Mouse (Mus musculus) hindbrain, postnatal 0 days (tissue): ENCODE measurements around the gene Syngr3. TPM values are rescaled to one million over a fixed set of nuclear protein-coding genes. Genes with fewer than 3 reads are reported as not detected.

Experiments
- ATAC-seq: fragments of 200-750 bp; cut with Nextera tagmentation; 2 replicates; pipeline ENCODE4 v1.8.0; 2017; ENCODE audit warnings: mild to moderate bottlenecking, moderate TSS enrichment, moderate library complexity
- DNase-seq: peaks from one replicate; pipeline ENCODE4 v3.0.0-alpha.2; 2015; ENCODE audit warnings: low spot score
- H3K27ac ChIP-seq: fragments of 300-500 bp; sonication (generic); 2 replicates; pipeline ENCODE4 v1.5.1; 2014; ENCODE audit warnings: mild to moderate bottlenecking
- H3K27me3 ChIP-seq: fragments of 300-500 bp; sonication (generic); 2 replicates; pipeline ENCODE4 v1.6.1; 2014; ENCODE audit warnings: low read length, mixed read lengths; ENCODE audit not compliant: insufficient read depth
- H3K36me3 ChIP-seq: fragments of 300-500 bp; sonication (generic); 2 replicates; pipeline ENCODE4 v1.6.1; 2014; ENCODE audit warnings: low read length, mixed read lengths; ENCODE audit not compliant: insufficient read depth
- H3K4me1 ChIP-seq: fragments of 300-500 bp; sonication (generic); 2 replicates; pipeline ENCODE4 v1.6.1; 2014; ENCODE audit warnings: antibody characterized with exemption, low read length, mixed read lengths; ENCODE audit not compliant: insufficient read depth
- H3K4me2 ChIP-seq: fragments of 300-500 bp; sonication (generic); 2 replicates; pipeline ENCODE4 v1.6.1; 2014; ENCODE audit warnings: low read depth, mild to moderate bottlenecking, low read length, moderate library complexity, mixed read lengths
- H3K4me3 ChIP-seq: fragments of 300-500 bp; sonication (generic); 2 replicates; pipeline ENCODE4 v1.5.1; 2014; ENCODE audit warnings: low read length
- H3K9ac ChIP-seq: fragments of 300-500 bp; sonication (generic); replicated peaks from 2 replicates; pipeline ENCODE4 v1.6.1; 2014; ENCODE audit warnings: mild to moderate bottlenecking, low read length, moderate library complexity, mixed read lengths
- H3K9me3 ChIP-seq: fragments of 300-500 bp; sonication (generic); 2 replicates; pipeline ENCODE4 v1.6.1; 2016; ENCODE audit warnings: low read length, mixed read lengths
- CTCF ChIP-seq: IDR thresholded peaks from 2 replicates; pipeline ENCODE4 v1.5.1; 2016; ENCODE audit warnings: antibody characterized with exemption, control low read depth, low read depth
- WGBS: fragments of 180-500 bp; shearing (Covaris S2); extraction: QIAGEN DNeasy Blood & Tissue Kit; methylation state at CpG from one replicate; pipeline ENCODE4 v1.1.7; 2014; 5-methylcytosine and 5-hydroxymethylcytosine counted together
- polyA plus RNA-seq: library from polyadenylated mRNA; unstranded; fragments of >200 nt; fragmentation: Nextera tagmentation; extraction: Ambion mirVana; gene quantifications from 2 replicates; pipeline ENCODE4 v1.2.1, GENCODE M21; 2015
- total RNA-seq: library from RNA; depleted of rRNA; stranded (reverse); fragments of >200 nt; gene quantifications from 2 replicates; pipeline ENCODE4 v1.2.3, GENCODE M21; 2014; rRNA removed

Syngr3 gene
- total RNA-seq (331 and 347 TPM in 2 replicates), polyA plus RNA-seq (280 and 294 TPM in 2 replicates)

DNA sequence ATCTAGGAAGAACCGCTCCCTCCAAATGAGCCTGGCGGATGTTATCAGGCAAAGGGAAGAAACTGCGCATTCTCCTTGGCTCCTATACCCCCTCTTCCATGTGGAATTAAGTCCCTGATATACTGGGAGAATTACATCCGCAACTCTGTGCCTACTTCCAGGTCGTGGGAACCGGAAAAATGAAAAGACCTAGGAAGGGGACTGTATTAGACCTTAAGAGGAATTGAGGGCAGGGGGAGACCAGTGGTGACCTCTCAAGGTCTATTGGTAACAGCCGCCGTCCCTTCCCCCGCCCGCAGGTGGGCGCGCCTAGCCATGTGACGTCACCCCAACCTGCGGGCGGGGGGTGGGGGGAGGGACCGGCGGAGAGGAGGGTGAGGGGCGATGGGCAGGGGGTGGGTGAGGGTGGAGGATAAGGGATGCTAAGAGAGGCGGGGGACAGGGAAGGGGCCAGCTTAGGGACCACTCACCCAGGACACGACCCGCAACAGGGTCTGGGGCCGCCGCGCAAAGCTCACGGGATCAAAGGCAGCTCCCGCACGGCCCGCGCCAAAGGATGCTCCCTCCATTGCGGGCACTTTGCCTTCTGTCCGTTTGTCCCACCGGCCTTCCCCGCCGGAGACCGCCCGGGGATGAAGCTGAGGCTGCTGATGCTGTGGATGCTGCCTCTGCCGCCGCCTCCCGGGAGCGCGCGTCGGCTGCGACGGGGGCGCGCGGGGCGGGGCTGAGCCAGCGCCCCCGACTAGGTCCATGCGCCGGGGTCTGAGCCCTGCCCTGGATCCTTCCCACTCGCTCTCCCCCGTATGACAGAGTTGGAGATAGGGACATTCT, at the start of gene Syngr3:
Gene Syngr3, minus strand, starts transcription at position 705 of the 831 bp plus-strand sequence.
- H3K9me3 ChIP-seq: no peaks in the 10 kb centered on the region
- H3K9ac ChIP-seq: peak within 1 kb of the TSS; percentile 89
- 0 out of 2 replicates have a peak, but pooled peaks cover 8% of the 10 kb centered on the region for H3K36me3 ChIP-seq
- peak within 1 kb of the TSS; percentile 92 for H3K27ac ChIP-seq
- peak within 1 kb of the TSS; percentile 74 for H3K4me3 ChIP-seq
- H3K4me2 ChIP-seq: peak within 1 kb of the TSS; percentile 74
- DNase-seq: peak; percentile 78
- peak; percentile 76 for ATAC-seq
- under 1% methylated on average over 48 of the region's 55 CpGs for WGBS
- no peak for TF ChIP-seq CTCF
- peaks cover 8% of the 10 kb centered on the region; the same call in 1 of the 2 replicates for H3K4me1 ChIP-seq
- H3K27me3 ChIP-seq: no peaks in the 10 kb centered on the region

GRCm38 (mm10) chr17:24738238-24738637, 48.5 kb upstream of the Syngr3 start:
- 79% methylated on average over 4 of the region's 4 CpGs for WGBS
- ATAC-seq (no peak), DNase-seq (no peak)
- Histone ChIP-seq H3K4me3 (no peak overlapping the region), H3K27me3 (no peaks in the 10 kb centered on the region), H3K36me3 (no peaks in the 10 kb centered on the region), H3K27ac (no peak overlapping the region), H3K4me1 (0 out of 2 replicates have a peak, but pooled peaks cover 5% of the 10 kb centered on the region), H3K9ac (no peak overlapping the region), H3K4me2 (no peak overlapping the region), H3K9me3 (no peaks in the 10 kb centered on the region)
- no peak for TF ChIP-seq CTCF

DNA sequence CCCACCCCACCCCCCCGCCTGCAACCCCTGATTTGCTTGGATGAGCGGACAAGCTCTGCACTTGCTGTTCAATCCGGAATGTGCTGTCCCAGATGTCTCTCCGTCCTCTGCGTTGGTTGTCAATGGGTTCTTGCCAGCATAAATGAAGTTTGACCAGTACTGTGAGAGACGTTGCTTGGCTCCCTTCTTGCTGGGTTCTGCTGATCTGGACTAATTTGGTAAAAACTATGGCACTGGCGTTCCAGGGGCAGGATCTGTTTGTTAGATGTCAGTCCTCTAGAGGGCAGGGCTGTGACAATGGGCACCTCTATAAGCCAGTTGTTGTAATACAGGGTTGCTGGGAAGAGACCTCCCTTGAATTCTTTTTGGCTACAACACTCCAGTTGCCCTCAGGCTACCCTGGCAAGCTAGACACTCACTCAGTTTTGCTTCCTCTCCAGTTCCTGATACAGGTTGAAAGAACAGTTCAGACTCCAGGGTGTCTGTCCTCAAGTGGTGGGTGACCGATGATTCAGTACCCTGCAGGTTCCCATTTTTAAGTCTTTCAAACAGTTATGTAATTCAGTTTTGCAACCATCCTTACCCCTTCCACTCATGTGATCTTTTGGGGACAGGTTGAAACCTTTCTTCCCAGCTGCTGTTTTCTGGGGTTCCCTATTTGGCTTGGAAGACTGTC, 47.5 kb upstream of the Syngr3 start:
- peak overlapping the region; percentile 95 for H3K4me2 ChIP-seq
- no peak for TF ChIP-seq CTCF
- H3K27ac ChIP-seq: 0 out of 2 replicates have a peak overlapping the region, but pooled peaks have one; percentile 45
- peak overlapping the region; percentile 64; the same call in 1 of the 2 replicates for H3K9ac ChIP-seq
- no peaks in the 10 kb centered on the region for H3K9me3 ChIP-seq
- 22% methylated on average over 8 of the region's 8 CpGs for WGBS
- peak overlapping the region; percentile 59 for H3K4me3 ChIP-seq
- no peak for DNase-seq
- 0 out of 2 replicates have a peak, but pooled peaks cover 5% of the 10 kb centered on the region for H3K4me1 ChIP-seq
- no peaks in the 10 kb centered on the region for H3K27me3 ChIP-seq
- no peaks in the 10 kb centered on the region for H3K36me3 ChIP-seq
- no peak for ATAC-seq

DNA sequence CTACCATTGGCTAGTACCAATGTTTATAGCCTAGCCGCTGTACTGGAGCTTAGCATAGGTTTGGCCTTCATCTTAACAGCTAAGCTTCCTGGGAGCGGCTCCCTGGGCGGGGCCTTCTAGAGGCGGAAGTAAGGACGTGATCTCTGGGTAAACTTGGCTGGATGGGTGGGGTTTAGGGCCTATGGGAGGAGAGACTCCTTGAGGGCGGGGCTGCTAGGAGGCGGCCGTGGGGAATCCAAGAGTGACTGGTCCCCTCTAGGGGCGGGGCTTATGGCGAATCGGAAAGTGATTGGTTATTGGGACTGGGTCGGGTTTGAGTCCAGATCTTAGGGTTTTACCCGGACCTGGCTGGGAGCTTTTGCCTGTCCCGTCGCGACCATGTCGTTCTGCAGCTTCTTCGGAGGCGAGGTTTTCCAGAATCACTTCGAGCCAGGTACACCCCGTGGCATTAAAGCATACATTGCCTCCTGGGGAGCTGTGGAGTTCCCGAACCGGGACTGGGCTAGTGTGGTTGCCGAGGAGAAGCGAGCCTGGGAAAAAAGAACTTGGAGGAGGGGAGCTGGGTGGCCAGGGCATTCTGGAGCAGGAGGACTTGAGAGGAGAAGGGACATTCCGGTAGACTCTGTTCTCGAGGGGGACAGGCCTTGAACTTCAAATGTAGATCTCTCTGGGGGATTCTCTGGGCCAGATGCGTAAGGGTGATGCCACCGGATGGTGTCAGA, 46.7 kb upstream of the Syngr3 start, which contains the start of gene Msrb1:
Gene Msrb1, plus strand, starts transcription at position 313 of the 722 bp plus-strand sequence.
- 0 out of 2 replicates have a peak, but pooled peaks cover 5% of the 10 kb centered on the region for H3K4me1 ChIP-seq
- DNase-seq: peak; percentile 95
- no peaks in the 10 kb centered on the region for H3K9me3 ChIP-seq
- no peaks in the 10 kb centered on the region for H3K27me3 ChIP-seq
- H3K4me3 ChIP-seq: peak within 1 kb of the TSS; percentile 59
- peak; percentile 96 for ATAC-seq
- H3K36me3 ChIP-seq: no peaks in the 10 kb centered on the region
- peak within 1 kb of the TSS; percentile 45; the same call in 1 of the 2 replicates for H3K27ac ChIP-seq
- H3K4me2 ChIP-seq: peak within 1 kb of the TSS; percentile 95
- peak within 1 kb of the TSS; percentile 64 for H3K9ac ChIP-seq
- 3% methylated on average over 29 of the region's 29 CpGs for WGBS
- TF ChIP-seq CTCF: no peak

- Histone ChIP-seq H3K9me3 (no peaks in the 10 kb centered on the region), H3K27ac (no peak overlapping the region), H3K4me1 (0 out of 2 replicates have a peak, but pooled peaks cover 5% of the 10 kb centered on the region), H3K4me3 (no peak overlapping the region), H3K4me2 (no peak overlapping the region), H3K9ac (no peak overlapping the region), H3K36me3 (no peaks in the 10 kb centered on the region), H3K27me3 (no peaks in the 10 kb centered on the region)
- WGBS: 86% methylated on average over 7 of the region's 7 CpGs
- ATAC-seq (no peak), DNase-seq (no peak)
- no peak for TF ChIP-seq CTCF
These were observed 45.7 kb upstream of the Syngr3 start for GRCm38 (mm10) chr17:24735446-24735845.

DNA sequence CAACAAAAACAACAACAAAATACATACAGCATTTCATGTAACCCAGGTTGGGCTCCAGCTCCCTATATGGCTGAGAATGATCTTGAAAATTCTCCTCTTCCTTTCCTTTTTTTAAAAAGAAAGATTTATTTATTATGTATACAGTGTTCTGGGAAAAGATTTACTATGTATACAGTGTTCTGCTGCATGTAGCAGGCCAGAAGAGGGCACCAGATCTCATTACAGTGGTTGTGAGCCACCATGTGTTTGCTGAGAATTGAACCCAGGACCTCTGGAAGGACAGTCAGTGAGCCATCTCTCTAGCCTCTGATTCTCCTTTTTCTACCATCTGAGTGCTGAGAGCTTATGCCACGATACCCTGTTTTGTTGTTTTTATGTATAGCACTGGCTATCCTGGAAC, 44.8 kb upstream of the Syngr3 start:
- WGBS: 82% methylated on average over 1 of the region's 1 CpGs
- Histone ChIP-seq H3K27me3 (no peaks in the 10 kb centered on the region), H3K36me3 (no peaks in the 10 kb centered on the region), H3K4me2 (no peak overlapping the region), H3K4me3 (no peak overlapping the region), H3K4me1 (0 out of 2 replicates have a peak, but pooled peaks cover 5% of the 10 kb centered on the region), H3K27ac (no peak overlapping the region), H3K9ac (no peak overlapping the region), H3K9me3 (no peaks in the 10 kb centered on the region)
- DNase-seq (no peak), ATAC-seq (no peak)
- TF ChIP-seq CTCF: no peak
